Mouse (Mus musculus): Measurements from ENCODE around the gene Susd4. TPM values are rescaled to one million over a fixed set of nuclear protein-coding genes. Genes with fewer than 3 reads are reported as not detected.

Gene Susd4
- polyA plus RNA-seq, 1 experiment from 2014 or later, result 20.9 TPM

DNA sequence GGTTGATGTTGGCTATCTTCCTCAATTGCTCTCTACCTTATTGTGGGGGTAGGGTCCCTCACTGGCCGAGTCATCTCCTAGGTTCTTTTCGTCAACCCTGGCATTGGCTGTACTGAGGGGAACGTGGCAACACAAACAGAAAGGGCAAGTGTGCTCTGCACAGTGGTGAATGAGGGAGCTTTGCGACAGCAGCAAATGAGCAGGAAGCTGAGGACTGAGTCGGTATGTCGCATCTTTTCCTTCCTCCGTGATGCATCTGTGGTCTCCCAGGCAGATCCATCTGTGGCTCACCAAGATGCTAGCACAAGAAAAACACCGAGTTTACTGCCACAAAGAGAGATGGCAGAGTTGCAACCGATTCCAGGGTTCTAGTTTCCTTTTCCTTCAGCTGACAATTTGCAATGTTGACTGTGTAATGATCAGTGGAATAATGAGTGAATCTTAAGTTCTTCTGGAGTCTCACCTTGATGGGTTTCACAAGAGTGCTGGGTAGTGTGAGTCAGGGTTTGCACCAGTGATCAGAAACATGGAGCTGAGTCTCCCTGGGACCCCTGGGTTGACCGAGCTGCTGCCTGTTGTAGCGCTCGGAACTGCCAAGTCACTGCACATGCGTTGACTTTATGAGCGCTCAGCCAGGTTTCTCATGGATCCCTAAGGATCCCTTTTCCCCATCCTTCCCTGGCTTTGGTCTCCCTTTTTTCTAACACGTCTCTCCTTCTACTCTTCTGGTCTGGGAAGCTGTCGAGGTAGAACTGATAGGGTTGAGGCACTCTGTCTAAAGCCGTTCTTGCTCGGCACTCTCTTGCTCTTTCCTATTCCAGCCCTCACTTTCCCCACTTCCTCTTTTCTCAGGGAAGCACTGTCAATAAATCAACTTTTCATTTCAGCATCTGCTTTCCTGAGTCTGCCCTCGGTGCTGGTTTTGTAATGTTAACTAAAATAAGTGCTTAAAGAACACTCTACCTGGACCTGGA, 164.5 kb downstream of the Susd4 start:
- WGBS, result 67% methylated on average over 19 of the region's 19 CpGs

DNA sequence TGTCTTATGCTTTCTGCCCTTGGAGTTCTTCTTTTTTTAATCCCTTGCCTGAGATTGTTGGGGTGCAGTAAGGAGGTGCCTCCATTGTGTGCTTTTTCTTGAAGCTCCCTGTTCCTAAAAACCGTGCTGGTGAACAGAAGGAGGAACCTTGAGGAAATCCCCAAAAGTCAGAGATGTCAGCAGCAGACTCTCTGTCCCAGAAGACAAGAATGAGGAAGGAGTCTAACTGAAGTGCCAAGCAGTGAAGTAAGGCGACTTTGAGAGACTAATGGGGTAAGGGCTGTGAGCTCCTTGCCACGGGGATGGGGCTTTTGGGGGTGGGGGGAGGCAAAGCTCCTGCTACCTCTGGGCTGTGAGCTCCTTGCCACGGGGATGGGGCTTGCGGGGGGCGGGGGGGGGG, 171.8 kb downstream of the Susd4 start:
- Histone ChIP-seq H3K27me3 (ENCODE audit: insufficient read depth, low read length) (no peaks in the 10 kb centered on the region), H3K27ac (ENCODE audit: low read depth) (no peak overlapping the region), H3K36me3 (ENCODE audit: insufficient read depth) (no peaks in the 10 kb centered on the region), H3K9me3 (ENCODE audit: low read depth, low read length) (peaks cover 3% of the 10 kb centered on the region; the same call in 1 of the 2 replicates), H3K4me1 (ENCODE audit: insufficient read depth) (no peaks in the 10 kb centered on the region), H3K4me3 (ENCODE audit: low read depth, low read length) (no peak overlapping the region), H3K9ac (no peak overlapping the region), H3K4me2 (no peak overlapping the region)
- WGBS, result 43% methylated on average over 6 of the region's 6 CpGs
- no peak for TF ChIP-seq CTCF (IDR thresholded peaks at IDR 0.05; ENCODE audit: low read depth)
- DNase-seq (no peak), ATAC-seq (ENCODE audit: insufficient read depth) (no peak)

More for the DNA sequence above, 164.5 kb downstream of the Susd4 start:
- Histone ChIP-seq H3K4me3 (ENCODE audit: low read depth, low read length) (no peak overlapping the region), H3K4me1 (ENCODE audit: insufficient read depth) (no peaks in the 10 kb centered on the region), H3K27me3 (ENCODE audit: insufficient read depth, low read length) (no peaks in the 10 kb centered on the region), H3K4me2 (no peak overlapping the region), H3K27ac (ENCODE audit: low read depth) (no peak overlapping the region), H3K9me3 (ENCODE audit: low read depth, low read length) (peaks cover 1% of the 10 kb centered on the region; the same call in 1 of the 2 replicates), H3K36me3 (ENCODE audit: insufficient read depth) (no peaks in the 10 kb centered on the region), H3K9ac (no peak overlapping the region)
- no peak for ATAC-seq (ENCODE audit: insufficient read depth)
- TF ChIP-seq CTCF (IDR thresholded peaks at IDR 0.05; ENCODE audit: low read depth), result no peak
- DNase-seq, result no peak

DNA sequence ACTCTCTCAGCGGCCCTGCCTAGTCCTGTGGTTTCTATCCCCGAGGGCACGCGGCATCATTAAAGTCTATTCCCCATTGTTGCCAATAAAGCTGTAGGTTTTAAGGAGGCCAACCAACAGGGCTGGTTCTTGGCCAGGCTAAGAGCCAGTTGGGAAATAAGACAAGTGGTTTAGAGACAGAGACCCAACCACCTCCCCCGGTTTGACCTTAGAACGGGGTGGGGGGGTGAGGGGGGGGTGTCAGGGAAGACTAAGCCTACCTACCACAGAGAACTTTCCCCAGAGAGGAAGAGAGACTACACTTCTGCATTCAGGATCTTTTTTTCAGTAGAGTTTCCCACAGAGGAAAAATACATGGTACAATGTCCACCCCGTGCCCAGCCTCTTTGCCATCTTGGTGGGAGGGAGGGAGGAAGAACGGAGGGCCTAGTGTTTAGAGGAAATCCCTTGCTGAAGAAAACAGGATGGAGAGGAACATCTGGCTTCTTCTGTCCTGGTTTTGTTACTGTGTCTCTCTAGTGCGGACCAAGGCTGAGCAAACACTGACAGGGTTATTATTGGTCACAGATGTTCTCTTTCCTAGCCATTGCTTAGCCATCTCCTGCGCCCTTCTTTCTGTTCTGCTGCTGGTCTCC, 173.9 kb downstream of the Susd4 start:
- ATAC-seq (ENCODE audit: insufficient read depth) (no peak), DNase-seq (no peak)
- Histone ChIP-seq H3K9me3 (ENCODE audit: low read depth, low read length) (peaks cover 3% of the 10 kb centered on the region; the same call in 1 of the 2 replicates), H3K4me3 (ENCODE audit: low read depth, low read length) (no peak overlapping the region), H3K27me3 (ENCODE audit: insufficient read depth, low read length) (no peaks in the 10 kb centered on the region), H3K9ac (no peak overlapping the region), H3K4me1 (ENCODE audit: insufficient read depth) (no peaks in the 10 kb centered on the region), H3K36me3 (ENCODE audit: insufficient read depth) (no peaks in the 10 kb centered on the region), H3K27ac (ENCODE audit: low read depth) (no peak overlapping the region), H3K4me2 (no peak overlapping the region)
- no peak for TF ChIP-seq CTCF (IDR thresholded peaks at IDR 0.05; ENCODE audit: low read depth)
- 76% methylated on average over 10 of the region's 10 CpGs for WGBS

- Histone ChIP-seq H3K9ac (no peak overlapping the region), H3K27ac (ENCODE audit: low read depth) (no peak overlapping the region), H3K9me3 (ENCODE audit: low read depth, low read length) (no peaks in the 10 kb centered on the region), H3K36me3 (ENCODE audit: insufficient read depth) (no peaks in the 10 kb centered on the region), H3K4me3 (ENCODE audit: low read depth, low read length) (no peak overlapping the region), H3K4me1 (ENCODE audit: insufficient read depth) (no peaks in the 10 kb centered on the region), H3K27me3 (ENCODE audit: insufficient read depth, low read length) (no peaks in the 10 kb centered on the region), H3K4me2 (no peak overlapping the region)
- 82% methylated on average over 2 of the region's 2 CpGs for WGBS
- TF ChIP-seq CTCF (IDR thresholded peaks at IDR 0.05; ENCODE audit: low read depth), result no peak
- no peak for ATAC-seq (ENCODE audit: insufficient read depth)
- DNase-seq, result no peak
These were observed 178.3 kb downstream of the Susd4 start for GRCm38 (mm10) chr1:182941921-182942320.

DNA sequence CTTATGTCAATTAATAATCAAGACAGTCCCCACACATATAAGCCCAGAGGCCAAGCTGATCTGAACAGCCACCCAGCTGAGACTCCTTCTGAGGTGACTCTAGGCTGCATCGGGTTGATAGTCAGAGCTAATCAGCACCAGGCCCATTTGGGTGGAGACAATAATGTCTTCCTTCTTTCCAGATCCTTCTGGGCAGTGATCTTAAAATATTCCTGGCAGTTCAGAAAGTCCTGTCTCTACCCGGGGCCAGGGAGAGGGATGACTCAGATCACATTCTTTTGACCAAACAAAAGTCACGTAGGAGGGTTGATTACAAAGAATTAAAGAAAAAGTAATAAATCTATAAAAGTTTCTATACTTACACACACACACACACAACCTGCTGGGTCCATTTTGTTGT, 180.3 kb downstream of the Susd4 start:
- Histone ChIP-seq H3K27me3 (ENCODE audit: insufficient read depth, low read length) (no peaks in the 10 kb centered on the region), H3K9ac (no peak overlapping the region), H3K4me2 (no peak overlapping the region), H3K36me3 (ENCODE audit: insufficient read depth) (no peaks in the 10 kb centered on the region), H3K4me1 (ENCODE audit: insufficient read depth) (no peaks in the 10 kb centered on the region), H3K27ac (ENCODE audit: low read depth) (no peak overlapping the region), H3K4me3 (ENCODE audit: low read depth, low read length) (no peak overlapping the region), H3K9me3 (ENCODE audit: low read depth, low read length) (no peaks in the 10 kb centered on the region)
- TF ChIP-seq CTCF (IDR thresholded peaks at IDR 0.05; ENCODE audit: low read depth), result no peak
- ATAC-seq (ENCODE audit: insufficient read depth) (no peak), DNase-seq (no peak)
- WGBS, result 79% methylated on average over 3 of the region's 3 CpGs

- Histone ChIP-seq H3K4me3 (ENCODE audit: low read depth, low read length) (no peak overlapping the region), H3K27me3 (ENCODE audit: insufficient read depth, low read length) (no peaks in the 10 kb centered on the region), H3K9me3 (ENCODE audit: low read depth, low read length) (no peaks in the 10 kb centered on the region), H3K9ac (no peak overlapping the region), H3K27ac (ENCODE audit: low read depth) (no peak overlapping the region), H3K36me3 (ENCODE audit: insufficient read depth) (no peaks in the 10 kb centered on the region), H3K4me2 (no peak overlapping the region), H3K4me1 (ENCODE audit: insufficient read depth) (no peaks in the 10 kb centered on the region)
- TF ChIP-seq CTCF (IDR thresholded peaks at IDR 0.05; ENCODE audit: low read depth), result no peak
- no peak for ATAC-seq (ENCODE audit: insufficient read depth)
- no peak for DNase-seq
- 68% methylated on average over 5 of the region's 5 CpGs for WGBS
These were observed 181.0 kb downstream of the Susd4 start for GRCm38 (mm10) chr1:182944638-182945037.

DNA sequence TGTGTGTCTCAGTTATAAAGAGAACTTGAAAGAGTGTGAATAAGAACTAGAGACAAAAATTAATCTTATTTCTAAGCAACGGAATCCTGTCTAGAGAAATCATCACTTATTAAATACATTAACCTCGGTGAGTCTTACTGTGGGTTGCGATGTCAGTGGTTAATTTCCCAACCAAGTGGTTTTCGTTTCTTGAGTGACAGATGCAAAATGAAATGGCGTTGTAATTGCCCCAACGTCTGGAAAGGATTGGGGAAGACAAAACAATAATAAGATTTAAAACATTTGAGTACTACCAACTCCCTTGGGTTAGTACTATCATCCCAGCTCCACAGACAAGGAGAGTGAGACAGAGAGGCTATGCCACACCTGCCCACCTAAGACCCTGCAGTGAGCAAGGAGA, 181.9 kb downstream of the Susd4 start:
- TF ChIP-seq CTCF (IDR thresholded peaks at IDR 0.05; ENCODE audit: low read depth), result no peak
- ATAC-seq (ENCODE audit: insufficient read depth) (no peak), DNase-seq (no peak)
- H3K4me2 ChIP-seq, result no peak overlapping the region
- WGBS, result 76% methylated on average over 6 of the region's 6 CpGs
- H3K27me3 ChIP-seq (ENCODE audit: insufficient read depth, low read length), result no peaks in the 10 kb centered on the region
- no peak overlapping the region for H3K4me3 ChIP-seq (ENCODE audit: low read depth, low read length)
- no peaks in the 10 kb centered on the region for H3K36me3 ChIP-seq (ENCODE audit: insufficient read depth)
- H3K9me3 ChIP-seq (ENCODE audit: low read depth, low read length), result no peaks in the 10 kb centered on the region
- H3K27ac ChIP-seq (ENCODE audit: low read depth), result no peak overlapping the region
- no peaks in the 10 kb centered on the region for H3K4me1 ChIP-seq (ENCODE audit: insufficient read depth)
- no peak overlapping the region for H3K9ac ChIP-seq

Other genes starting within 250 kb of the Susd4 start
- 116 and 117 TPM in 2 replicates for gene Capn2, start 246.3 kb upstream of the Susd4 start, polyA plus RNA-seq (2014; fragmentation: Nextera tagmentation; extraction: Ambion mirVana)
- gene Capn8, start 198.9 kb upstream of the Susd4 start, polyA plus RNA-seq (2014; fragmentation: Nextera tagmentation; extraction: Ambion mirVana), result not detected in 2 replicates
- not detected in 2 replicates for gene Ccdc185, start 14.7 kb upstream of the Susd4 start, polyA plus RNA-seq (2014; fragmentation: Nextera tagmentation; extraction: Ambion mirVana)
- 1.2 and 1.8 TPM in 2 replicates for gene Tlr5, start 190.9 kb downstream of the Susd4 start, polyA plus RNA-seq (2014; fragmentation: Nextera tagmentation; extraction: Ambion mirVana)